Mouse (Mus musculus): ENCODE results near the gene Fyb. TPM values are rescaled to one million over a fixed set of nuclear protein-coding genes. Genes with fewer than 3 reads are reported as not detected.

Gene Fyb
- total RNA-seq (2021), result 10 to 100 TPM; 43.5 to 45.3 TPM
- long read RNA-seq, experiment 1, result 0 reads
- long read RNA-seq, experiment 2, partial matches to known transcripts, result 0 of 1 reads
- long read RNA-seq, experiment 2, other reads (novel, unspliced or antisense), result 0 of 1 reads

- DNase-seq (ENCODE audit: low spot score in 2 of 2), result no peak
These were observed at the start of gene Fyb for GRCm38 (mm10) chr15:6522653-6523167. Gene Fyb, plus strand, starts transcription at chr15:6522853.

- DNase-seq (ENCODE audit: low spot score in 2 of 2), result no peak
These were observed 39.1 kb upstream of the Fyb start for GRCm38 (mm10) chr15:6483561-6483960.

GRCm38 (mm10) chr15:6492386-6492785 lies 30.3 kb upstream of the Fyb start:
- DNase-seq (ENCODE audit: low spot score in 2 of 2), result no peak

- DNase-seq (ENCODE audit: low spot score in 2 of 2), result no peak
These were observed 24.1 kb upstream of the Fyb start for GRCm38 (mm10) chr15:6498396-6499070.

GRCm38 (mm10) chr15:6500787-6501186 lies 21.9 kb upstream of the Fyb start:
- no peak for DNase-seq (ENCODE audit: low spot score in 2 of 2)

GRCm38 (mm10) chr15:6517525-6517924 lies 5.1 kb upstream of the Fyb start:
- DNase-seq (ENCODE audit: low spot score in 2 of 2), result no peak

- no peak for DNase-seq (ENCODE audit: low spot score in 2 of 2)
These were observed 3.0 kb upstream of the Fyb start for GRCm38 (mm10) chr15:6519417-6520255.

- no peak for DNase-seq (ENCODE audit: low spot score in 2 of 2)
These were observed 2.0 kb upstream of the Fyb start for GRCm38 (mm10) chr15:6520505-6521155.

GRCm38 (mm10) chr15:6524801-6525200 lies 2.1 kb downstream of the Fyb start:
- DNase-seq (ENCODE audit: low spot score in 2 of 2), result no peak

- no peak for DNase-seq (ENCODE audit: low spot score in 2 of 2)
These were observed 2.7 kb downstream of the Fyb start for GRCm38 (mm10) chr15:6525386-6525785.

GRCm38 (mm10) chr15:6533858-6534343 lies 11.2 kb downstream of the Fyb start:
- DNase-seq (ENCODE audit: low spot score in 2 of 2), result no peak

GRCm38 (mm10) chr15:6534592-6534991 lies 11.9 kb downstream of the Fyb start:
- DNase-seq (ENCODE audit: low spot score in 2 of 2), result no peak

GRCm38 (mm10) chr15:6539639-6540338 lies 17.1 kb downstream of the Fyb start:
- DNase-seq (ENCODE audit: low spot score in 2 of 2), result no peak

GRCm38 (mm10) chr15:6548911-6549310 lies 26.3 kb downstream of the Fyb start:
- no peak for DNase-seq (ENCODE audit: low spot score in 2 of 2)

- no peak for DNase-seq (ENCODE audit: low spot score in 2 of 2)
These were observed 29.2 kb downstream of the Fyb start for GRCm38 (mm10) chr15:6551875-6552274.

GRCm38 (mm10) chr15:6554742-6555141 lies 32.1 kb downstream of the Fyb start:
- no peak for DNase-seq (ENCODE audit: low spot score in 2 of 2)

GRCm38 (mm10) chr15:6555536-6555935 lies 32.9 kb downstream of the Fyb start:
- DNase-seq (ENCODE audit: low spot score in 2 of 2), result no peak

- DNase-seq (ENCODE audit: low spot score in 2 of 2), result no peak
These were observed 33.6 kb downstream of the Fyb start for GRCm38 (mm10) chr15:6556272-6556671.

- no peak for DNase-seq (ENCODE audit: low spot score in 2 of 2)
These were observed 34.3 kb downstream of the Fyb start for GRCm38 (mm10) chr15:6556911-6557310.

GRCm38 (mm10) chr15:6557552-6557951 lies 34.9 kb downstream of the Fyb start:
- no peak for DNase-seq (ENCODE audit: low spot score in 2 of 2)

- no peak for DNase-seq (ENCODE audit: low spot score in 2 of 2)
These were observed 36.5 kb downstream of the Fyb start for GRCm38 (mm10) chr15:6559188-6559587.
